Mouse (Mus musculus) heart, postnatal 4 days (tissue): ENCODE measurements around the gene Hist1h2ag. TPM values are rescaled to one million over a fixed set of nuclear protein-coding genes. Genes with fewer than 3 reads are reported as not detected.

Experiments used
- DNase-seq: peaks from one replicate; pipeline ENCODE4 v3.0.0; 2021
- microRNA-seq, 2 experiments: library from miRNA; unstranded; fragments of <30 nt; microRNA quantifications; one replicate each; pipeline ENCODE4 v1.2.0; 2021 to 2022
- total RNA-seq, 2 experiments: library from RNA; stranded (reverse); gene quantifications; 2 replicates each; pipeline ENCODE4 v1.2.3; 2021

The Hist1h2ag gene
- total RNA-seq, 2 experiments from 2014 or later = 359 to 370 TPM

GRCm38 (mm10) chr13:22007872-22008271, 34.9 kb downstream of the Hist1h2ag start:
- DNase-seq = no peak

DNA sequence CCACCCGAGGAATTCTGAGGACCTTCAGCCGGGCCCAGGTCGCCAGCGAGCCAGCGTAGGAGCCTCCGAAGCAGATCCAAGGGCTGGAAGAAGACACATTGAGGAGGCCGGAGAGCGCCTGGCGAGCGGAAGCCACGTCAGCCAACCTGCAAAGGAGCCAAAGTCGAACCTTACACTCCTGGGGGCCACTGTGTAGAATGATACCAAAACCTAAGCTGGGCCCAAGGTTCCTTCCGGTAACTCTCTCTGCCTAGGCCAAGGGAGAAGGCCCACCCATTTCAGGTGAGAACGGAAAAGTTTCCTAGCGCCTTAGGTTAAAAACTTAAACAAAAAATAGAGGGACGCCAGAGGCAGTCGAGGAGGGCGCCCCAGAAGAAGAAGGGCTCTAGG, 35.6 kb downstream of the Hist1h2ag start:
- no peak for DNase-seq

GRCm38 (mm10) chr13:22006334-22007120, 36.2 kb downstream of the Hist1h2ag start:
- peak; percentile 47 for DNase-seq

GRCm38 (mm10) chr13:22005605-22006333, 37.0 kb downstream of the Hist1h2ag start:
- peak; percentile 46 for DNase-seq

- DNase-seq = no peak
Measured at GRCm38 (mm10) chr13:22001823-22002222, 40.9 kb downstream of the Hist1h2ag start.

- no peak for DNase-seq
Measured at GRCm38 (mm10) chr13:22001346-22001745, 41.4 kb downstream of the Hist1h2ag start.

DNA sequence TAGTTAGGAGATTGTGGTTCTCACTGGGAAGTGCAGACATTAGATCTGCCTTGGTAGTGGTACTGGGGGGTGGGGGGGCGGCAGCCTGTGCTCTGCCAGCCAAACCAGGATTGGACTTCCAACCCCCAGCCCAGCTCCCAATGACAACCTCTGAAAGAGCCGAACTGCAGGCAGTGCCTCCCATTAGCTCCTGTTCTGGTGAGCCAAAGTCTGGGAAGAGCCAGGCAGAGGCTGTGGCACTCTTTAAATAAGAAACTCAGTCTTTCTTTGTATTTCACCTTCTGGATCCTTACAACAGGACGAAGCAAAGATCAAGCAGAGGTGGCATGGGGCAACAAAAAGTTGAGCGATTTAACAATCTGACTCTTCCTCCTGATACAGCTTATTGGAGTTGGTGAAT, 43.6 kb downstream of the Hist1h2ag start:
- no peak for DNase-seq

DNA sequence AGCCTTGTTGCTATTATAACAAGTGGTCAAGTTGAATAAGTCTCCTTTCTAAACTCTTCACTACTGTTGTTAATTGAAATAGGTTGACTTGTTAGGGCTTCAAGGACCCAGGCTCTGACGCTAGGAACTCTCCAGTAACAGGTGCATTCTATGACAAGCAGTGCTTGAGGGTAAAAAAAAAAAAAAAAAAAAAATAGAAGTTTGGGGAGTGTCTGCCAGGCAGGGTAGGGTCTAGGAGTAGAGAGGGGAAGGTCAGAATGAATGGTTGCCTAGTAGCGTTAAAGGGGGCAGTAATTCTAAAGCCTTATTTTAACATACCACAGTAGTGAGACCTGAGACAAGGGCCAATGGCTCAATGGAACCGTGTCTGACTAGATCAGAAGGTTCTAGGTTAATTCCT, 44.3 kb downstream of the Hist1h2ag start:
- DNase-seq = no peak

- DNase-seq = no peak
Measured at GRCm38 (mm10) chr13:21997821-21998220, 44.9 kb downstream of the Hist1h2ag start.

DNA sequence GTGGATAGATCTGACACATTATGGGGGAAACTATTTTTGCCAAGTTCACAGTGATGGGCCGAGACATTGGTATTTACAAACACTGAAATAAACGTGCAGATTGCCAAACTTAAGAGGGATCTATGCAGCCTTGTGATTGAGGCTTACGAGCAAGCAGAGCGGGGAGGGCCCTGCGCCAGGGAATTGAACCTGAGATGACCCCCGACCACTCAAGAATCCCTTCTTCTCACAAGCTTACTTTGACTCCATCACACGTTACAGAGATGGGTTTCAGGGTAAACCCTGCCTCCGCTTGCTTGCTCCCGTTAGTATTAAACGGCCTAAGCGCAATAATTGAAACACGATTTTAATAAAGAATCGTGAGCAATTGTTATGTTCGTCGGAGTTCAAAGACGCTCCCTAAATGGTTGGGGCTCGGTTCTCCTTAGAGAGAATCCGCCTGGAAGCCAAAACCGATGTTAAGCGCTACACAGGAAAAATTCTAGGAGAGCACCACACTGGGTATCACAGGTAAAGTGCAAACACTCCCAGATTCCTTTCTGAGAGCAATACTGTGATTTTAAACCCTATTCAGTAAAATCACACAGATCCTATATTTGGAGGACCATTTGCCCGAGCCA, 45.4 kb downstream of the Hist1h2ag start:
- DNase-seq = no peak

GRCm38 (mm10) chr13:21996840-21997185, 45.9 kb downstream of the Hist1h2ag start:
- no peak for DNase-seq

- DNase-seq = no peak
Measured at GRCm38 (mm10) chr13:21996101-21996839, 46.5 kb downstream of the Hist1h2ag start.

DNA sequence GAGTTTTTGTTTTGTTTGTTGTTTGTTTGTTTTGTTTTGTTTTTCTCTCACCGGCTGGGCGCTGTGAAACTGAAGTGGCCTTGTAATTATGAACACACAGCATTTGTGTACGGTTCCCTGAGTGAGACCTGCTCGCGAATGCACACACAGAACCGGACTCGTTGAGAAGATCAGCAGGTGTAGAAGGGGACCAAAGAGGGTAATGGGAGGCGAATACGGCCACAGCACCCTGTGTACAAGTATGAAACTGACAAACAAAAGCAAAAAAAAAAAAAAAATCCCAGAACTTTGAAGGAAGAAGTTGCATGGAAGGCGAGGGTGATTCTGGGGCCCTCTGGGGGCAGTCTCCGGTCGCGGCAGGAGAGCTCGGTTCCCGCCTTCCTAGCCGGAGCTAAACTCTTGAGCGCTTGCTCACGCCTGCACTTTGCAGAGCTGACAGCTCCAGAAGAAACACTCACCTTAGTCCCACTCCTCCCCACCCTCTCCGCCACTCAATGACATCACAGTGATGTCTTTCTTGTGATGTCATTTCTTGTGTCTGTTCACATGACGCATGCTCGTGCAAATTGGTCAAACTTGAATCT, 47.3 kb downstream of the Hist1h2ag start:
- DNase-seq = peak; percentile 47

DNA sequence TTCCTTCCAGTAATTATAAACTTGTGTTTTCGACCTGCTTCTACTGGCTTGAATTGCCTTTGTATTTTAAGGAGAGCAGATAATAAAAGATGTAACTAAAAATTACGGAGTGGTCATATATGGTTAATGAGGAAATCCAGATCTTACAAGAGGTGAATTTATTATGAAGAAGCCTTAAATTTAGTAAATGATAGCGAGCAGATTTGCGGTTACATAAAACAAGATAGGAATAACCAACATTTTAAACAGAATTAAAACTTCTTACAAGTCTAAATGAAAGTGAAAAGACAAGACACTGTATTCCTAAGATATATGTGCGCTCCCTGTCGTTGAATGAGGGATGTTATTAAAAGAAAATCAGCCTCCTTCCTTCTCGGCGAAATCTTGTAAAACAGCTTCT, 47.8 kb downstream of the Hist1h2ag start:
- no peak for DNase-seq

- DNase-seq = peak; percentile 28
Measured at GRCm38 (mm10) chr13:21993957-21994738, 48.6 kb downstream of the Hist1h2ag start.

- no peak for DNase-seq
Measured at GRCm38 (mm10) chr13:21992550-21992949, 50.2 kb downstream of the Hist1h2ag start.

Small RNAs within 50 kb of the gene (microRNA-seq; reads per million reads assigned to microRNA genes)
- 0 reads per million in 2 experiments for gene Gm26300
- 0 reads per million in 2 experiments for gene Gm44390
- 0 to 0.35 reads per million in 2 experiments for gene Gm44486

Other genes with a start within 250 kb of the Hist1h2ag start
- gene Hist1h2bq, start 232.7 kb downstream of the Hist1h2ag start, total RNA-seq = 100 to 1,000 TPM; 420 to 457 TPM
- not detected for gene Hist1h2ao, start 232.5 kb downstream of the Hist1h2ag start, total RNA-seq
- gene Hist1h4m, start 231.2 kb downstream of the Hist1h2ag start, total RNA-seq = 100 to 1,000 TPM; 679 to 704 TPM
- gene Hist1h4n, start 210.7 kb downstream of the Hist1h2ag start, total RNA-seq = 10 to 100 TPM; 54.0 to 56.5 TPM
- gene Hist1h2ap, start 209.4 kb downstream of the Hist1h2ag start, total RNA-seq = 100 to 1,000 TPM; 717 to 739 TPM
- gene Hist1h2br, start 209.2 kb downstream of the Hist1h2ag start, total RNA-seq = 100 to 1,000 TPM; 420 to 457 TPM
- 1 to 10 TPM; 3.9 TPM for gene Zfp184, start 97.8 kb downstream of the Hist1h2ag start, total RNA-seq
- gene Pom121l2, start 61.8 kb downstream of the Hist1h2ag start, total RNA-seq = not detected
- gene Prss16, start 33.2 kb downstream of the Hist1h2ag start, total RNA-seq = not detected
- 100 to 1,000 TPM; 504 to 579 TPM for gene Hist1h2ah, start 7.4 kb downstream of the Hist1h2ag start, total RNA-seq
- 100 to 1,000 TPM; 416 to 424 TPM for gene Hist1h2bk, start 7.1 kb downstream of the Hist1h2ag start, total RNA-seq
- 100 to 1,000 TPM; 139 to 147 TPM for gene Hist1h4i, start 1.6 kb downstream of the Hist1h2ag start, total RNA-seq
- gene Hist1h2bj, start 270 bp upstream of the Hist1h2ag start, total RNA-seq = 100 to 1,000 TPM; 284 to 295 TPM
- not detected for gene Vmn1r188, start 41.5 kb upstream of the Hist1h2ag start, total RNA-seq
- not detected for gene Vmn1r189, start 62.9 kb upstream of the Hist1h2ag start, total RNA-seq
- gene Vmn1r191, start 141.0 kb upstream of the Hist1h2ag start, total RNA-seq = not detected
- gene Vmn1r192, start 148.2 kb upstream of the Hist1h2ag start, total RNA-seq = not detected
- not detected for gene Vmn1r193, start 180.2 kb upstream of the Hist1h2ag start, total RNA-seq
- not detected for gene Vmn1r194, start 201.3 kb upstream of the Hist1h2ag start, total RNA-seq
- not detected for gene Vmn1r195, start 227.6 kb upstream of the Hist1h2ag start, total RNA-seq
- gene Vmn1r196, start 247.0 kb upstream of the Hist1h2ag start, total RNA-seq = not detected